Mouse (Mus musculus) megakaryocyte, embryonic 14.5 days (primary cell): ENCODE measurements at regions not wholly inside any gene's neighbourhood (a gene's known extent, or its start where the extent isn't known, plus 50 kb on each side); places are given as distances from the start of the nearest gene placed in this dataset.

Experiments
- FLI1 ChIP-seq: IDR thresholded peaks from 2 replicates; pipeline ENCODE4 v1.6.1; 2012; ENCODE audit warnings: low read length, inconsistent platforms, mixed read lengths
- GATA1 ChIP-seq: IDR thresholded peaks from 3 replicates; pipeline ENCODE4 v1.6.1; 2012; ENCODE audit warnings: mixed read lengths, low read length, inconsistent platforms, borderline replicate concordance

GRCm38 (mm10) chr1:194361316-194361715, 256.7 kb upstream of the Plxna2 start:
- TF ChIP-seq GATA1 (no peak), FLI1 (no peak)
